Mouse (Mus musculus): ENCODE data around the gene Ptpdc1.

The Ptpdc1 gene

GRCm38 (mm10) chr13:48625433-48626184 is at the start of gene Ptpdc1:
Gene Ptpdc1, minus strand, starts transcription at chr13:48625664.
- DNase-seq, result peak; percentile 97 to 98

GRCm38 (mm10) chr13:48674609-48675008 is 49.1 kb upstream of the Ptpdc1 start:
- DNase-seq, result no peak

GRCm38 (mm10) chr13:48672312-48672840 is 46.9 kb upstream of the Ptpdc1 start:
- no peak for DNase-seq

GRCm38 (mm10) chr13:48668976-48669534 is 43.6 kb upstream of the Ptpdc1 start:
- DNase-seq, result peak in 1 of 2 experiments; percentile 28

GRCm38 (mm10) chr13:48668091-48668975 is 42.9 kb upstream of the Ptpdc1 start:
- peak in 1 of 2 experiments; percentile 10 for DNase-seq

GRCm38 (mm10) chr13:48667461-48667860 is 42.0 kb upstream of the Ptpdc1 start:
- DNase-seq, result no peak

- peak in 1 of 2 experiments; percentile 31 for DNase-seq
These were observed 40.5 kb upstream of the Ptpdc1 start for GRCm38 (mm10) chr13:48665656-48666597.

GRCm38 (mm10) chr13:48664916-48665655 is 39.6 kb upstream of the Ptpdc1 start:
- DNase-seq, result peak in 1 of 2 experiments; percentile 31

GRCm38 (mm10) chr13:48663988-48664339 is 38.5 kb upstream of the Ptpdc1 start:
- no peak for DNase-seq

GRCm38 (mm10) chr13:48663211-48663987 is 37.9 kb upstream of the Ptpdc1 start:
- DNase-seq, result peak in 1 of 2 experiments; percentile 34

GRCm38 (mm10) chr13:48662431-48663143 is 37.1 kb upstream of the Ptpdc1 start, which contains the start of gene Barx1:
Gene Barx1, plus strand, starts transcription at chr13:48662998.
- DNase-seq, result no peak

- no peak for DNase-seq
These were observed 36.1 kb upstream of the Ptpdc1 start for GRCm38 (mm10) chr13:48661561-48661960.

- DNase-seq, result no peak
These were observed 35.3 kb upstream of the Ptpdc1 start for GRCm38 (mm10) chr13:48660741-48661140.

- peak in 1 of 2 experiments; percentile 12 for DNase-seq
These were observed 34.8 kb upstream of the Ptpdc1 start for GRCm38 (mm10) chr13:48660221-48660734.

GRCm38 (mm10) chr13:48659254-48660220 is 34.1 kb upstream of the Ptpdc1 start:
- DNase-seq, result peak in 1 of 2 experiments; percentile 10

- DNase-seq, result peak in 1 of 2 experiments; percentile 26
These were observed 33.3 kb upstream of the Ptpdc1 start for GRCm38 (mm10) chr13:48658588-48659253.

GRCm38 (mm10) chr13:48657791-48658190 is 32.3 kb upstream of the Ptpdc1 start:
- DNase-seq, result no peak
